Mouse (Mus musculus): ENCODE measurements around the gene Cmklr1.
"Not testable (repeated sequence)": the region's sequence is repeated elsewhere in the genome, so short reads cannot be mapped to it uniquely, and the experiment has no call there.

Gene Cmklr1

GRCm38 (mm10) chr5:113590010-113590640 is 60.1 kb downstream of the Cmklr1 start:
- no peak for DNase-seq (ENCODE audit: low spot score in 2 of 2)

- not testable (repeated sequence) for DNase-seq (ENCODE audit: low spot score in 2 of 2)
Measured at GRCm38 (mm10) chr5:113586458-113586849, 63.8 kb downstream of the Cmklr1 start.

DNA sequence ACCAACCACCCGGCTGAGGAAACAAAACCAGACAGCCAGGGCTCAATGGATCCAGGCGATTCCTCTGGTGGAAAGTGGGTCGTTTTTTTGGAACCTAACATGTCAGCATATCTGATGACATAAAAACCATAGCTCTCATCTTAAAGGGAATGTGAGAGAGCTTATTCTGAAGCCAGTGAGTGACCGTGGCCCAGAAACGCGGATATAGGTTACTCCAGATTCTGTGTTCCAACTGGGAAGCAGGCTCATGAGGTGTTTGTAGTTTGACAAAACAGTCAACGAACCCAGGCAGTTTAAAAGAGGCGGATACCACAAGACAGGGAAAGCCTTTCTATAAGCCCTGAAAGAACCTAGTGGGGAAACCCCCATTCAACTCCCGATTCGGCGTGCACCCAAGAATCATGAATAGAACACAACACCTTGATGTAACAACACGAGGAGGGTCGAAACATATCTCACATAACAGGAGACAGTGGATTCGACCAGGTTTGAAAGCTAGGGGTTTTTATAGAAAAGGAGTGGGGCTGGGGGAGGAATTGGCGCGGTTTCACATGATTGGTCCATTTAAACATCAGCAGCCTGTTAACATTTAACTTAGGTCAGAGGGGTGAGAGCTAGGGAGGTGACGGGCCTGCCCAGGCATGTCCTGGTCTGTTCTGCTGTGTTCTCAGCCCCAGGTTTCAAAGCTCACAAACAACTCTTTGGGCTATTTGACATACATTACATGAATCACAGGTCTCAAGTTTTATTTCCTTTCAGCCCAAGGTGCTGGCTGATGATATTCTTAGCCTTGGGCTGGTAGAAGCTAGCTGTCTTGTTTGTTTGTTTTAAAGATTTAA is 64.4 kb downstream of the Cmklr1 start:
- DNase-seq (ENCODE audit: low spot score in 2 of 2): not testable (repeated sequence)

DNA sequence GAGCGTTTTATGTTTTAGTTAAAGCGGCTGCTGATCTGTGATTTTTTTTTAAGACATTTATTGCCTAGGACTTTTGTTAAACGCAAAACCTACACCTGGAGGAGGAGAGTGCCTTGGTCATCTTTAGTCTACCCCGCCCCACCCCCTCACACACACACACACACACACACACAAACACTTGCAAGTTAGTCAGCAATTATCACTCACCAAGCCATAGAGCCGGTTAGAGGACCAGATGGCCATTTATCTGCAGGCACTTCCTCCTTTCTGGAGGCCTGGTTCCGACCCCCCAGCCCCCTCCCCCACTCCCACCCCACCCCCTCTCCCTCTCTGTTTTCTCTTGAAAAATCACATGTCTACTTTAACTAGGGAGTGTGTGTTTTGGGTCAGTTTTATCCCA is 65.8 kb downstream of the Cmklr1 start:
- DNase-seq (ENCODE audit: low spot score in 2 of 2): no peak

GRCm38 (mm10) chr5:113583424-113584162 is 66.6 kb downstream of the Cmklr1 start:
- no peak for DNase-seq (ENCODE audit: low spot score in 2 of 2)

DNA sequence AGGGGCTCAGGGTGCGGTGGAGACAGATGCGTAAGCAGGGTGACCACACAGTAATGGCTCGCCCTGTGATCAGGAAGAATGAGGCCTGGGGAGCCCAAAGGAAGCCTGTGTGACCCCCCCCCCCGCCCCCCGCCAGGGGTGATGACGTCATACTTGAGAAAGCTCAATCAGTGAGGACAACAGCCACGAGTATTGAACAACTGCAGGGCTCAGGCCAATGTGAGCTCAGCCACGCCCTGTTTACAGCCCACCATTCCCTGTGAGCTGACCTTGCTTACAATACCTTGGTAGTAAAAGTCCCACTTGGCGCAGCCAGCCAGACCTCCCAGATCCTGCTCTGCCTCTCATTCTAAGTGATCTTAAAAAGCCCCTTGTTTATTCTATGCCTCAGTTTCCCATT is 69.4 kb downstream of the Cmklr1 start:
- DNase-seq (ENCODE audit: low spot score in 2 of 2): no peak

DNA sequence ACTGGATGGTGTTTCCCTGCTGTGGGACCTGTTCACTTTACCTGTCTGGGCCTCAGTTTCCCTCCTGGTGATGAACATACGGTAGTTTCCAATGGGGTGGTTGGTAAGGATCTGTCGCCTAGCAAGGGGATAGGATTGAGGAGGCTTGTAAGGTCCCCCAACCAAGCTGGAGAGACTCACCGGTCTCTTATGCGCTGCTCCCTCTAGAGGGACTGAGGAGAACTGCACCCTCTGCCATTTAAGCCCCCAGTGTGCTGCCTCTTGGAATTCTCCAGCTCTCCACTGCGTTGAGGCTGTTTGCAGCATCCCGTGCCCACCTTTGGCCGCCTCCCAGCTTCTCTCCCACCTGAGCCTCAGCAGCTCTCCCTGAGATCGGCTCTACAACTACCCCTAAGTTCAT is 70.0 kb downstream of the Cmklr1 start:
- DNase-seq (ENCODE audit: low spot score in 2 of 2): no peak

DNA sequence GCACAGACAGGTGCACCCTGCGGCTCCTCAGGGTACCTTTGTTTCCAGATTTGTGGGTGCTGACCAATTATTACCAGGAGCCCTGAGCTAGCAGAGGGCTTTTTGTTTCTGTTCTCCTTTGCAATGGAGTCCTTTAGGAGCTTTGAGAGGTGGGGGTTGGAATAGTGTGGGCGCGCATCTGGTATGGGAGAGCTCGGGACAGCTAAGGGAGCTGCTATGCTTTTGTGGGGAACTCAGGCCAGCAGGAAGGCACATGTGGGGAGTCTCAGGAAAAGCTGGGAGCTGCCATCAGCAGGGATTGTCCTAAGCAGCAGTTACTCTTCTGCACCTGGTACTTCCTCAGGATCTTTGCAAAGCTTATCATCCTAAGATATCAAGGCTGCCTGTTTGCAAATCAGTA is 71.1 kb downstream of the Cmklr1 start:
- no peak for DNase-seq (ENCODE audit: low spot score in 2 of 2)

- no peak for DNase-seq (ENCODE audit: low spot score in 2 of 2)
Measured at GRCm38 (mm10) chr5:113578428-113578827, 71.8 kb downstream of the Cmklr1 start.

- DNase-seq (ENCODE audit: low spot score in 2 of 2): no peak
Measured at GRCm38 (mm10) chr5:113577555-113577954, 72.7 kb downstream of the Cmklr1 start.

GRCm38 (mm10) chr5:113570056-113570717 is 80.0 kb downstream of the Cmklr1 start:
- no peak for DNase-seq (ENCODE audit: low spot score in 2 of 2)

GRCm38 (mm10) chr5:113565858-113566257 is 84.4 kb downstream of the Cmklr1 start:
- DNase-seq (ENCODE audit: low spot score in 2 of 2): no peak

GRCm38 (mm10) chr5:113565101-113565854 is 84.9 kb downstream of the Cmklr1 start:
- no peak for DNase-seq (ENCODE audit: low spot score in 2 of 2)

DNA sequence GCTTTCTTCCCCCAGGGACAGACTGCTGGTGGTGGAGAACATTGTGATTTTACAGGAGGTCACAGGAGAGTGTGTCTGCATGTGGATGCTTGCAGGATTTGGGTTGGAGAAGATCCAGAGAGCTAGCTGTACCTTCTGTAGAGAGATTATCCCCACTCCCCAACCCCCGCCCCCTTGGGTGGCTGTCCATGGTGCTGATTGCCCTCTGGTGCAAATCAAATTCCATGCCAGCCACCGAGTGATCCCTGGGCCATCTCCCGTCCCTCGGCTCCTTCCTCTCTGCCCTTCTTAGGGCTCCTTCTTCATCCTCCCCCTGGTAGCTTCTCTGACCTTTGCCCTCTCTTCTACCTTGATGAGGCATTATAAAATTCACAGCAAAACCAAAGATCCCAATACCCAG is 85.8 kb downstream of the Cmklr1 start:
- no peak for DNase-seq (ENCODE audit: low spot score in 2 of 2)

Measured in urinary bladder, adult 18-20 months (tissue).